Mouse (Mus musculus) MEL-GATA-1-ER (cell line): Measurements from ENCODE around the gene Moap1.

Source experiments
- DNase-seq: peaks from one replicate; pipeline ENCODE4 v3.0.0-alpha.2; 2012; ENCODE audit warnings: low read depth; ENCODE audit errors: extremely low read depth

Gene Moap1

GRCm38 (mm10) chr12:102742056-102742455 lies 1.4 kb downstream of the Moap1 start:
- DNase-seq, result no peak

DNA sequence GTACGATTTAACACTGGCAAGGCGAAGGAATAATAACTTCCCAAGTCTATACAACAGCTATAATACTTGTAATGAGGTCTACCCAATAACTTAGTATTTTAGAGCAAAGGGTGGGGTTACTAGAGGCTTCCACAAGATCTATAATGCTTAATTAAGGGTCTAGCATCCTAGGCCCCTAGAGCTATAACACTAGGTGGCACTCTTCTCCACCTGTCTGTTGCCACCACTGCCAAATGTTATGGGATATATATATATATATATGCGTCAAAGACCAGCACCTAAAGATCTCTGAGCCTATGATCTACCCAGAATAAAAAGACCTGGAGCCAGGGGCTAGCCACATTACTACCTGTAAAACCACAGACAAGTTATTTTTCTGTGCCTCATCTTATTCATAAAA lies 3.2 kb downstream of the Moap1 start:
- peak; percentile 25 for DNase-seq

DNA sequence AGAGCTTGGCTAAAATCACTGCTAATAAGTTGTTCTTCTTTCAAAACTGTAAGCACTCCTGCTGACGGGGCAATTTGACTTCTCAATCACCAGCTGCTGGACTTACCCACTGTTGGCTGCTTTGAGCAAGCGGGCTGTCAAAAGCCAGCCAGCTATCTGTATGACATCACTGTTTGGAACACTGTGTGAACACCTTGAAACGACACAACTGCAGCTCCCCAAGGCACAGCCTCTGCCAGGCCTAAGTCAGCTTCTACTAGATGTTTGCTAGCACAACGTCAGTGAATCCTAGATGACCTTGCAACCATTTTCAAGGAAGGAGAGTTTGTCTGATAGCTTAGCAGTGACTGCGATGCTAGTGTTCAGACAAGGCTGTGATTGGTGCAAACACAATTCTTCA lies 4.4 kb downstream of the Moap1 start:
- DNase-seq, result no peak

DNA sequence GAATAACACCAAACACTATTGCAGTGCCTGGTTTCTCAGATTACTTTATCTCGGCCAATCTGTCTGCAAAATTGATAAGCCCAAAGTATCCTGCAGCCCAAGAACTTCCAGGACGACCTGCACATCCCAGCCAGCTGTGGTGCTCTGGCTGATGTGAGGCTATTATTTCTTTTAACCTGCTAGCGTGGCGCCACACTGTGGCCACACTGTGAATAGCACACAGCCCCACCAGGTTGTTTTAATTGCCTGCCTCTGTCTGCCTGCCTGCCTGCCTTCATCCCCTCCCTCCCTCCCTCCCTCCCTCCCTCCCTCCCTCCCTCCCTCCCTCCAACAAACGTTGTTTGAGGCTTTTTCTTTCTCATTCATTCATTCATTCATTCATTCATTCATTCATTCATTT lies 10.1 kb downstream of the Moap1 start:
- peak; percentile 52 for DNase-seq

GRCm38 (mm10) chr12:102730798-102731619 lies 12.5 kb downstream of the Moap1 start:
- DNase-seq, result no peak

DNA sequence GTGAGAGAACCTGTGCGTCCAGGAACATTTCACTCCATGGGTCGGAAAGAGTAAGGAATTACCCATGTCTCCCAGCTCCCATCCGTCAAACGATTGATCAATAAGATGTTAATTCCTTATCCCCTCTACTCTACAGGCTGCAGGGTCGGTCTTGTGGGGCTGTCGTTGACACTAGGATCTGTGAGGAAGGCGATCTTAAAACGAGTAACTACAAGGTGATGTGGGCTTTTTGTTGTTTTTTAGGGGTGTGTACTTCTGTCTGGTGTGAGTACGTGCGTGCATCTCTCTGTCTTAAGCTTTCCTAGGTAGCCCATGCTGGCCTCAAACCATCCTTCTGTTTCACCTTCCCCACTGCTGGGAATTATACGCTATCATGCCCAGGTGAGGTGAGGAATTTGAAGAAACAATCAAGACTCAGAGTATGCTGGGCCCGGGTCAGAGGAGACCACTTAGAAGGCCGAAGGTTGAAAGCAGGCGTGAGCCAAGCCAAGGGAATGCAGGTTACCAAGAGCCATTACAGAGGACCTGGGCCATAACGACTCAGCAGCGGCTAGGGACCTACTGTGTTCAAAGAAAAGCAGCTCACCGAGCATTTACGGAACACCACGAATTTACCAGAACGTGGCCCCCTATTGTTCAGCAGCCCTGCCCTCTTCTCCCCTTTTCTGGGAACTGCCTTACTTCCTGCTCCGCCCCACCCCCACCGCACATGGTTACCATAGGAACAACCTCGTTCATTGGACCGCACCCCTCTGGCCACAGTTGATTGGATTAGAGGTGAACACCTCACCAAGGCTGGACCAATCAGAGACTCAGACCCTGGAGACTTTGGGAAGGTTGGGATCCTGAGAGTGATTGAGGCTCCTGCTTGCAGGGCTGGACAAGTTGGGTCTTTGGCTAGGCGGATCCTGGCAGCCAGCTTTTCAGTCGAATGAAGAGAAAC lies 13.3 kb downstream of the Moap1 start:
- DNase-seq, result peak; percentile 92

GRCm38 (mm10) chr12:102725761-102726175 lies 17.7 kb downstream of the Moap1 start:
- DNase-seq, result no peak

GRCm38 (mm10) chr12:102725146-102725545 lies 18.3 kb downstream of the Moap1 start:
- no peak for DNase-seq

DNA sequence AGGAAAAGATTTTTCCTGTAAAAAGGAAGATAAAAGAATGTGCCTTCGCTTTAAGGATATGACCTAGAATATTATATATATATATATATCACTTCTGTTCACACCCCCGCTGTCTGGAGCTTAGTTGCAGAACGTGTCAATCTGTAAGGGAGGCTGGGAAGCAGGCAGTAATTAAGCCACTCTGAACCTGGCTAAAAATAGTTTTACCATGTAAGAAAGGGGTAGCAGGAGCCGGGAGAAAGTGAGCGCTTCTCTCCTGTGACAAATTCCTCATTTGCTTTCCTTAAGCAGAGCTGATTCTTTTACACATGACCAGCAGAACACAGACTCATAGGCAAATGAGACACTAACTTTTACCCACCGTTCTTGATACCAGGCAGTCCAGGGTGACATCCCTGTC lies 19.6 kb downstream of the Moap1 start:
- DNase-seq, result no peak

DNA sequence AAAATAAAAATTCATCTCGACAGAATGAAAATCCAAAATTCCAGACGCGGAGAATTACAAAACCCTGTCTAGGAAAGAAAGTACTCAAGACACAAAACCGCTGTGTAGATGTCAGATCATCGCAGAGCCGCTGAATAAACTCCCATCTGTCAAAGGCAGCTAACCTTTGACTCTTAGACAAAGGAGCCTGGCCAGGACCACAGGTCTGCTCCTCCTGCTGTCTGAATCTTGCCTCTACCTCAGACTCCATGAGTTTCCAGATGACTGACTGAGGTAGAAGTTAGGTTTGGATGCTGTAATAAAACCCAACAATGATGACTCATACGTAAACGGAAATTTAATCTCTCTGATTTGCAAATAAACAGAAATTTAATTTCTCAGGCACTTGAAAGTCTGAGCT lies 20.5 kb downstream of the Moap1 start:
- no peak for DNase-seq

DNA sequence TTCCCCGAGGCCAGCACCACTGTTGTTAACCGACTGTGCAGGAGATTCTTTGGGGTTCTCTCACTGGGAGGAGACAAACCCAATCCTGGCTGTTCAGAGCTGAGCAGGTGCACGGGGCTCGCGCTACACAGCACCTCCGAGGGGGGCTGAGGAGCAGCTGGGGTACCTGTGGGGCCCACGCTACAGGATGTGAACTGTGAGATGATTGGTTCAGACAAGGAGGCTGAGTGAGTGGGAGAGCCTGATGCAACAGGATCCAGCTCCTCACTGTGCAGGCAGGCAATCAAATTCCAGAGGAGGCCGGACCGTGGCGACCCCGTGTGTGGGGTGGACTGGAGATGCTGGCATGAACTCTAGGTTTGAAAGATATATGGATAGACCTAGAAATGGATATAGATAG lies 21.0 kb downstream of the Moap1 start:
- no peak for DNase-seq

- no peak for DNase-seq
Measured at GRCm38 (mm10) chr12:102719552-102720315, 23.7 kb downstream of the Moap1 start.

DNA sequence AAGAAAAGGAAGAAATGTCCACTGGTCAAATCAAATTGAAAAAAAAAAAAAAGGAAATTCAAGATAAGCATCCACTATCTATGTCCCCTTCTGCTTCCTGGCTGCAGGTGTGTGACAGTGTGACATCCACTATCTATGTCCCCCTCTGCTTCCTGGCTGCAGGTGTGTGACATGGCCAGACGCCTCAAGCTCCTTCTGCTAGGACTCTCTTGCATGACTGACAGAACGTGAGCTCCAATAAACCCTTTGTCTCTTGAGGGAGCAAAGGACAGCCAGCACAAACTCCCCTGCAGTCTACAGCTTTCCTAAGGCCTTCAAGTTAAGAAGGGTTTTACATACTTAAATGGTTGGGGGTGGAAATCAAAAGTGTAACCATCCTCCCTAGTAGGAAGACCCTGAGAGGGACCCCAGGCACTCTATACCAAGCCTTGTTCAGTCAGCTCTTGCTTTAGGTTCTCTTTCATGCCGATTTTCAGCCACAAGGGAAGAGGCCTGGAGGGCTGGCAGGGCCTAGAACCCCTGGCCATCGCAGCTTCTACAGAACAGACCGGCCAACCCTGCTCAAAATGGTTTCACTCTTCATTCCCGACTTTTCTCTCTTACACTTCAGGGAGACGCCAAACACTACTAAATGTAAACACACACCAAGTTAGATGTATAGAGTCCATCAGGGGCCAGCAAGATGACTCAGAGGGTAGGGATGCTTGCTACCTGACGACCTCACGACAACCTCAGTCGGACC lies 28.6 kb downstream of the Moap1 start:
- no peak for DNase-seq

- no peak for DNase-seq
Measured at GRCm38 (mm10) chr12:102714116-102714515, 29.3 kb downstream of the Moap1 start.

GRCm38 (mm10) chr12:102713153-102713865 lies 30.2 kb downstream of the Moap1 start:
- DNase-seq, result no peak

DNA sequence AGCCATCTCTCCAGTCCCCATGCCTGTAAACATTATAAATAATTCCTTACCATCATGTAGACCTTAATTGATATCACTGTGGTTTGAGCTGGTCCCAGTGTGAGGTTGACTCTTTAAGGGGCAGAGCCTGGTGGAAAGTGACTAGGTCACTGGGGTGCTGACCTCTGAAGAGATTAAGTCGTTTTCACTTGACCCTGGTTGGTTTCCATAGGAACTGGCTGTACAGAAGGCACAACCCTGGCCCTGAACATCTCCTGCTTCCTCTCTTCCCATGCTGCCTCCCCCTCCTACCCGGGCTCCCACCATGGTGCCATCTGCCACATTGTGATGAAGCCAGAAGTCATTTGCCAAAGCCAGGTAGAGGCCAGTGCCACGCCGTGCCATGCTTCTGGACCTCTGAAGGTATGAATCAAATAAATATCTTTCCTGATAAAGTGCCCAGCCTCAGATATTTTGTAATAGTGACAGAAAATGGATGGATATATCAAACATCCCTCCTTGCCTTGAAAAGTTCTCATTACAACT lies 32.5 kb downstream of the Moap1 start:
- no peak for DNase-seq

DNA sequence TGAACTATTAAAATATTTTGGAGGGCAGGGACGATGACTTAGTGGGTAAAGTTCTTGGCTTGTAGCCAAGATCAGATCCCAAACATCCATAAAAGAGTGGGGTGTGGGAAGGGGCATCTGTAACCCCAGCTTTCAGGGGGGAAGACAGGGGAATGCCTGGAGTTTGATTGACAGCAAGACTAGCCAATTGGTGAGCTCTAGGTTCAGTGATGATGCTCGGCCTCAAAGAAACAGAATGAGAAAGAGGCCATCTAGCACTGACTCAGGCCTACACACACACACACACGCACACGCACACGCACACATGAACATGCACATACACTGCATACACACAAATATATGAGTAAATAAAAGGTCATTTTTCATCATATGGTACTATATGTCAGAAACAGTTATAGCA lies 33.6 kb downstream of the Moap1 start:
- no peak for DNase-seq

- DNase-seq, result no peak
Measured at GRCm38 (mm10) chr12:102708220-102708619, 35.2 kb downstream of the Moap1 start.

- no peak for DNase-seq
Measured at GRCm38 (mm10) chr12:102706833-102707463, 36.5 kb downstream of the Moap1 start.
